Mouse (Mus musculus) lung, adult 2 months (tissue): ENCODE measurements around the gene Bcl2l14.

Experiments
- CTCF ChIP-seq: fragments of 200-500 bp; IDR thresholded peaks from 2 replicates; pipeline ENCODE4 v1.5.1; 2011; ENCODE audit warnings: mild to moderate bottlenecking, low read length, control low read depth; ENCODE audit not compliant: insufficient read depth
- POLR2A ChIP-seq: fragments of 200-500 bp; IDR thresholded peaks from 2 replicates; pipeline ENCODE4 v1.6.1; 2011; ENCODE audit warnings: low read depth, mild to moderate bottlenecking, control low read depth, low read length, borderline replicate concordance; ENCODE audit errors: extremely low read depth

DNA sequence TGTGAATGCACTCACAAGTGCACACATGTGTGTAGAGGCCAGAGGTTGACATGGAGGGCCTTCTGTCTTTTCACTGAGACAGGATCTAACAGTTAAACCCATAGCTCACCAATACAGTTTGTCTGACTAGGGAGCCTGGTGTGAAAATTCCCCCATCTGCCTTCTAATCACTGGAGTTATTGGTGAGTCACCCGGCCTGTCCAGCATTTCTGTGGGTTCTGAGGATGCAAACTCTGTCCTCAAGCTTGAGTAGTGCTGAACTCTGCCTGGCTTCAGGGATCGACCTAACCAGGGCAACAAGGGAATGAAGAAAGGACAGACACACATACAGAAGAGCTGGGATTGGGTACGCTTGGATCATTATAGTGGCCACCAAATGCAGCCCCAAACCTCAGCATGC is 45.6 kb downstream of the Bcl2l14 start:
- TF ChIP-seq POLR2A (no peak), CTCF (no peak)
